Mouse (Mus musculus) bone marrow, adult 2 months (tissue): ENCODE results near the gene Col5a1. TPM values are rescaled to one million over a fixed set of nuclear protein-coding genes. Genes with fewer than 3 reads are reported as not detected.

Source experiments
- H3K27ac ChIP-seq: fragments of 200-500 bp; 2 replicates; pipeline ENCODE4 v1.5.1; 2012; ENCODE audit warnings: low read depth, mild to moderate bottlenecking, control low read depth, inconsistent platforms, low read length; ENCODE audit not compliant: control insufficient read depth, poor library complexity, insufficient read depth
- H3K4me1 ChIP-seq: fragments of 200-500 bp; 2 replicates; pipeline ENCODE4 v1.6.1; 2011; ENCODE audit warnings: low read length; ENCODE audit not compliant: control insufficient read depth, insufficient read depth
- H3K4me3 ChIP-seq: fragments of 200-500 bp; replicated peaks from 2 replicates; pipeline ENCODE3; 2011; ENCODE audit warnings: mild to moderate bottlenecking, low read depth, low read length, control low read depth; ENCODE audit not compliant: control insufficient read depth
- CTCF ChIP-seq: fragments of 200-500 bp; IDR thresholded peaks from 2 replicates; pipeline ENCODE4 v1.5.1; 2011; ENCODE audit warnings: low read length, control low read depth; ENCODE audit not compliant: control insufficient read depth, insufficient read depth
- POLR2A ChIP-seq: fragments of 200-500 bp; IDR thresholded peaks from 2 replicates; pipeline ENCODE4 v1.6.1; 2011; ENCODE audit warnings: low read depth, mild to moderate bottlenecking, control low read depth, low read length, borderline replicate concordance; ENCODE audit not compliant: control insufficient read depth
- WGBS: fragments of 180-500 bp; shearing (Covaris S2); methylation state at CpG from one replicate; pipeline ENCODE4 v1.1.7; 2018; 5-methylcytosine and 5-hydroxymethylcytosine counted together
- polyA plus RNA-seq: library from polyadenylated mRNA; stranded (reverse); fragments of >200 nt; gene quantifications from 2 replicates; pipeline ENCODE4 v1.2.4, GENCODE M21; 2011; ENCODE audit warnings: low replicate concordance; ENCODE audit not compliant: missing spikeins, insufficient read depth, insufficient read length

Gene Col5a1
- polyA plus RNA-seq, 1 experiment: 7.3 TPM

DNA sequence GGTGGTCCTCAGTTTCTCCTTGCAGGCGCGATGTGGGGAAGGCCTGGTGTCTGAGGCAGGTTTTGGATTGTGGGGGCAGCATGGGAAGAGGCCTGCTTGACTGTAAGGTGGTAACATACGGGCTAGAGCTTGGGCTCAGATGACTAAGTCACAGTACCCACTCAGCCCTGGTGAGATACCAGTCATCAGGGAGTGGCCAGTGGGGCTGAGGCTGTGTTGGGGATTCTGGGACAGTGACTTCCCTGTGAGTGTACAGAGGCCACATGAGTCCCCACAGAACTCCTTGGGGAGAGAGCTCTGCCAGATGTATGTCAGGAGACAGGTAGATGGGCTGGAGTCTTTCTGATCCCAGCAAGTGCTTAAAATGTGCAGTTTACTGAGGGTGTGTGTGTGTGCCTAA, 31.0 kb downstream of the Col5a1 start:
- TF ChIP-seq POLR2A: no peak
- TF ChIP-seq CTCF: no peak
- 87% methylated on average over 3 of the region's 3 CpGs for WGBS
- H3K4me3 ChIP-seq: no peak overlapping the region

DNA sequence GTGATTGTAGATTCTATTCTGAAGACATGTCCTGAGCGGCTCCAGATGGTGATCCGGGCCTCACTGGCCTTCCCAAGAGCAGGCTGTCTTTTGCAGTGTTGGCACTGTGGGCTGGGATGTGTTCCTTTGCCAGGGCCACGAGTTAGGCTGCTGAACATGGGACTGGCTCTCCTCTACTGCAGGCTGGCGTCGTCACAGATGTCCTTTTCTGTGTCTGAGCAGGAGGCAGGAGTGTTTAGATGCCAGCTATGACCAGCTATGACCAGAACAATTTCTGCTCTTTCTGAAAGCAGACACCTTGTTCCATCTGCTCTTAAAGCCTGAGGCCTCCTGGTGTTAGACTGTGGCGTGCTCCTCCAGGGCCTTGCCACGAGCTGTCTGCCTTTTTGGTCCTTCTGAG, 31.9 kb downstream of the Col5a1 start:
- Histone ChIP-seq H3K27ac (no peak overlapping the region), H3K4me1 (no peaks in the 10 kb centered on the region), H3K4me3 (no peak overlapping the region)
- WGBS: 69% methylated on average over 7 of the region's 7 CpGs
- TF ChIP-seq POLR2A (no peak), CTCF (no peak)

More for the DNA sequence above, 31.0 kb downstream of the Col5a1 start:
- H3K4me1 ChIP-seq: no peaks in the 10 kb centered on the region
- no peak overlapping the region for H3K27ac ChIP-seq

DNA sequence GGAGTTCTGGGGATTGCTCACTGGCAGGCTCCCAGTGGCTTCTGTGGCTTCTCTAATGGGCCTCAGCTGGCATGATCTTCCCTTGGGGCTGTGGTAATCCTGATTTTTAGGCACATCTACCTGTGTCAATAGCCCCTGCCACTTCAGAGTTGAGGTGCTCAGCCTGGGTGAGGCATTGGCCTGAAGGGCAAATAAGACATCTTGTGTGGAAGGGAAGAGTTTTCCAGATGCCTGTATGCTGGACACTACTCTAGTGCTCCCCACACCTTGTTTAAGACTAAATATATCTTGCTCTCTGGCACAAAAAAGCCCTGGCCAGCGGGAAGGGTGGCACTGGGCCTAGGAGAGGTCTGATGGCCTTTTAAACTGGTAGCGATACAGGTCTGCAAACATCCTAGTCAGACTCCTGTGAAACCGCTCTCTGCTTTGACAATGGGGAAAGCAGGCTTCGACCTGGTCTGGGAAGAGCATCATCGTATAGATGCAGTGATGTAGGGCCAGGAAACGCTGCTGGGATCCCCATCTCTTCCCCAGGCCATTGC, 33.2 kb downstream of the Col5a1 start:
- Histone ChIP-seq H3K4me1 (no peaks in the 10 kb centered on the region), H3K4me3 (no peak overlapping the region), H3K27ac (no peak overlapping the region)
- no peak for TF ChIP-seq POLR2A
- 86% methylated on average over 6 of the region's 6 CpGs for WGBS

DNA sequence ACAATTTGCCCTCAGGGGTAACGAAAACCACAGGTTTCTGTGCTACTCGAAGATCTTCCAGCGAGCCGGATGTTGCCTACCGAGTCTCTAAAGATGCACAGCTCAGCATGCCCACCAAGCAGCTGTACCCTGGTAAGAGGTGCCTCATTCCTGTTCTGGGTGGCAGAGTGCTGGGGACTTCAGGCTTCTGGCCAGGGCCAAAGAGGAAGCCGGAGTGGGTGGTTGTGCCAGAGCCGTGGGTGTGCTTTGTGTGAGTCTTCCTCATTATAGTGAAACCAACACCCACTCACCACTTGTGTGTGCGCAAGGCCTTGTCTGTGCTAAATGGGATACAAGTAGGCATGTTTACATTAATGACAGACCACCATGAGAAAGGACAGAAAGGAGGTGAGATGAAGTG, 35.8 kb downstream of the Col5a1 start:
- Histone ChIP-seq H3K27ac (no peak overlapping the region), H3K4me1 (no peaks in the 10 kb centered on the region), H3K4me3 (no peak overlapping the region)
- WGBS: 18% methylated on average over 8 of the region's 8 CpGs
- no peak for TF ChIP-seq CTCF
- TF ChIP-seq POLR2A: no peak

DNA sequence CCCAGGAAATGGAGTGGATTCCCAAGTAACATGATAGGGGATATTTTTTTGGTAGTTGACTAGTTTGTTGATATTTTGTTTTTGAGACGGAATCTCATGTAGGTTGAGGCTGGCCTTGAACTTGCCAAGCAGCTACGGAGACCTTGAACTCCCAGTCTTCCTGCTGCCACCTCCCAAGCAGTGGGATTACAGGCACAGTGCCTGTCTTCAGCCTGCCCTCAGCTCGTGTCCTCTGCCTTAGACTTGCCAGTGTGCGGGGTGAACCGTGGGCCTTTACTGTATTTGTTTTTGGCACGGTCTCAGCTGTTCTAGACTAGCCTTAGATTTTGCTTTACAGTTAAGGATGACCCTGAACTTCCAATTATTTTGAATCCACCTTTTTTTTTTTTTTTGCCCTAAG, 37.5 kb downstream of the Col5a1 start:
- 82% methylated on average over 6 of the region's 6 CpGs for WGBS
- H3K4me3 ChIP-seq: no peak overlapping the region
- H3K4me1 ChIP-seq: no peaks in the 10 kb centered on the region
- no peak overlapping the region for H3K27ac ChIP-seq
- TF ChIP-seq CTCF (no peak), POLR2A (no peak)

DNA sequence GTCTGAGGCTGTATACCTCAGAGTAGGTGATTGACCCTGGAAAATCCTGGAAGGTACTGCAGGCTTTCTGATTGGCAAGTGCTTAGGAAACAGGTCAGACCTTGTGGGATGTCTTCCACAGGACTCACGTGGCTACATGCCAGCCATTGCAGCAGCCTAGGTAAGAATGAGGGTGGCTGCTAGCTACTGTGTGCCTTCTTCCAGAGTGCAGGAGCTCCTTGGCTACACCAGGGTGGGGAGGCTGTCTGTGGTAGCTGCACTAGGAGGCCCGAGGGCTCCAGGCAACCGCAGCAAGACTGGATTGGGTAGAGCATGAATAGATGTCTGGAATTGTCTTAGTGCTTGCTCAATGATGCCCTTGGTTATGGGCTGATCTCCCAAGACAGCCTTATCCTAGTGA, 38.2 kb downstream of the Col5a1 start:
- Histone ChIP-seq H3K4me3 (no peak overlapping the region), H3K27ac (no peak overlapping the region), H3K4me1 (no peaks in the 10 kb centered on the region)
- WGBS: 69% methylated on average over 3 of the region's 3 CpGs
- TF ChIP-seq CTCF: no peak
- TF ChIP-seq POLR2A: no peak

DNA sequence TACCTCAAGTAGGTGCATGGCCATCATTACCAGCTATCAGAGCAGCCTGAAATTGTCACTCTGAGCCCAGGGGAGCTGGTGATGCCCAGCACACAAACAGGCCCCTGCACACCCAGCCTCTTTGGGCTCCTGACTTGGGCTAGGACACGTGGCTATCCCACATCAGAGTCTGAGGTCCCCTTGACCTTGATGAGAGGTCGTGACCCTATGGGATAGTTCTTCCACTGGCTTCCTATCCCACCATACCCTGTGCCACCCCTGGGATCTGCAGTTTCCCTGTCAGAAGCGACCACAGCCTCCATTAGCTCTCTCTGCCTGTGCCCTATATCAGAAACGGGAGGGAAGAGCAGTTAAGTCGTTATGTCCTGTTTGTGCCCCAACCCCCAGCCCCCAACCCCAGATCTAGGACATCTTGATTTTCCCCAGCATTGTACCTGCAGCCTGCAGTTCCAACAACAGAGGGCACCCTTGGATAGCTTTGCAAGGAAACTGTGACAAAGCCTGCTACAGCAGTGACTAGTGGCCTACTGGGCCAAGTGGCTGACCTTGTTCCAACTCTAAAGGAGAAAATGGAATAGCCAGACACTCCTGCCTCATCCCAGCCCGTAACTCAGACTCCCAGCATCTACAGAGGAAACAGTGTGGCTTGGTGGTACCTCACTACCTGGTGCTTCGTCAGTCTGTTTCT, 40.4 kb downstream of the Col5a1 start:
- no peak overlapping the region for H3K4me3 ChIP-seq
- H3K4me1 ChIP-seq: no peaks in the 10 kb centered on the region
- 44% methylated on average over 7 of the region's 7 CpGs for WGBS
- H3K27ac ChIP-seq: no peak overlapping the region
- TF ChIP-seq POLR2A: no peak
- TF ChIP-seq CTCF: peak; percentile 31

DNA sequence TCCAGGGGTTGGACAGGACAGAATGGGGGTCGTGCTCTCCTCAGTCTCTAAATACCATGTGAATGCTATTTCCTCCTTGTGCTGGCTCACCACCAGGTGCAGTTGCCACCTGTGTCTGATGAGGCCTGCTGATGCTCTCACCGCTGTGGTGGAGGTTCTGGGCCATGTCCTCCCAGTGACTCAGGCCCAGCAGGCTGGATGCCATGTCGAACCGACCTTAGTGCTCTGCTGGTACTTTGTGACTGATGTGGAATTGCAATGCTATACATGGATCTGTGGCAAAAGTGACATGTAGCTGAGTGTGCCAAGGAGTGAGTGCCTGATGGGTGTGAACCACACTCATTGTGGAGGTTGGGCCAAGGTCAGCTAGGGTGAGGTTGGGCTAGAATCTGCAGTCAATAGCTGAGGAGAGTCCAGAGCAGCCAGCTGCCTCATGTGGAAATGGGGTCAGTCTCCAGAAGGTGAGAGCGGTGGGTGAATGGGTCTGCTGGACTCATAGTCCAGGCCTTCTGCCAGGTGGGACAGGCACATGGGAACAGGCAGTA, 44.3 kb downstream of the Col5a1 start:
- TF ChIP-seq CTCF (no peak), POLR2A (no peak)
- Histone ChIP-seq H3K4me3 (no peak overlapping the region), H3K27ac (no peak overlapping the region), H3K4me1 (no peaks in the 10 kb centered on the region)
- 78% methylated on average over 5 of the region's 5 CpGs for WGBS

DNA sequence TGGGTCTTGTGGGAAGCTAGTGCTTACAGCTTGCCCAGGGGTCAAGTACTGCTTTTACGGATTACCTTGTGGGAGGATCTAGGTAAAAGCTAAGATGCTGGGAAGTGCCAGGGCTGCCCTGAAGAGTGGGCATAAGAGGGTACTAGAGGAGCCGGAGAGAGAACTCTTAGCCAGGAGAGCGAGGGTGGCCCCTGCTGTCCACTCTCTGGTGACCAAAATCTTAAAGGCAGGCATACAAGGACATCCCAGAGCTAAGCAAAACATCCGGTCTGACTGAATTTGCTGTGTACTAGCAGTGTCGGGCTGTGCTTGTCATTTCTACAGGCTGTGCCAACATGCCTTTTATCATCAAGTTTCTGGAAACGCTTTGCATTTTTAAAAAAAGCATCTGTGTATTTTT, 44.9 kb downstream of the Col5a1 start:
- no peak for TF ChIP-seq POLR2A
- TF ChIP-seq CTCF: no peak
- Histone ChIP-seq H3K4me1 (no peaks in the 10 kb centered on the region), H3K27ac (no peak overlapping the region), H3K4me3 (no peak overlapping the region)
- 75% methylated on average over 6 of the region's 6 CpGs for WGBS
